Mouse (Mus musculus): Measurements from ENCODE around the gene Mylk. TPM values are rescaled to one million over a fixed set of nuclear protein-coding genes. Genes with fewer than 3 reads are reported as not detected.

Gene Mylk
- total RNA-seq, 2 experiments from 2014 or later: 34.0 to 36.3 TPM

- DNase-seq: no peak
Measured at GRCm38 (mm10) chr16:34902761-34903160, 157.8 kb downstream of the Mylk start.

GRCm38 (mm10) chr16:34904876-34905275 lies 159.9 kb downstream of the Mylk start:
- peak; percentile 53 to 61 for DNase-seq

DNA sequence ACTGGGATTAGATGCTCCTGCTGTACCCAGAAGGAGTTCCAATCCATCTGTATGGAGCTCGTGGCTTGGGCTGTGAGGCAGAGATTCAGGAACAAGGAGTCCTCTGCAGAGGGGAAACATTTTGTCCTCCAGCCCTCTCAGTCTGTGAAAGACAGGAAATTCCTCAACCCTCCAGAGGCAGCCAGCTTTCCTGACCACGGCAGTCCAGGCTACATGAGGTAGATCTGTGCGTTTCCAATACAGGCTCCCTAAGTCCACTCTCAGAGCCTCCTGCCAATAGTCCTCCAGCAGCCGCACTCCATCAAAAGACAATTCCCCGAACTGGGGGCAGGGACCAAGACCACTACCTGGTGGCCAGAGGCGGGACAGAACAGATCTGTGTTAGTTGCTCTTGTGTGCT lies 164.4 kb downstream of the Mylk start:
- DNase-seq: peak; percentile 79 to 93

- no peak for DNase-seq
Measured at GRCm38 (mm10) chr16:34917373-34917900, 172.4 kb downstream of the Mylk start.

DNA sequence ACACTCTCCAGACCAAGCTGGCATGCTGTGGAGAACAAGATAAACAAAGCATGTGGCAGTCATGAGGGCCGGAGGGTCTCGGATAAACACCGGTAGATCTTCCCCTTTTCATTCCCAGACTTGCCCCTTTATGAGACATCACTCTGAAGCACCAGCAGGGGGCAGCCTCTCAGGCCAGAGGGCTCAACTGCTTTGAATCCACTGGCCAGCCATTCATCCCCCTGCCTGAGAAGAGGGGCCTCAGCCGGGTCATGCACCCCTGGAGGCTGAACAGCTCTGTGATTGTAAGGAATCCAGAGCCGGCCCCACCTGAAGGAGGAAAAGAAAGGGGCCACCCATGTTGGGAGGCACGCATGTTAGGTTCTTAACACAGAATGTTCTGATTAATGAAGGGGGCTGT lies 175.2 kb downstream of the Mylk start:
- DNase-seq: peak; percentile 44 to 76

GRCm38 (mm10) chr16:34920868-34921267 lies 175.9 kb downstream of the Mylk start:
- DNase-seq: no peak

DNA sequence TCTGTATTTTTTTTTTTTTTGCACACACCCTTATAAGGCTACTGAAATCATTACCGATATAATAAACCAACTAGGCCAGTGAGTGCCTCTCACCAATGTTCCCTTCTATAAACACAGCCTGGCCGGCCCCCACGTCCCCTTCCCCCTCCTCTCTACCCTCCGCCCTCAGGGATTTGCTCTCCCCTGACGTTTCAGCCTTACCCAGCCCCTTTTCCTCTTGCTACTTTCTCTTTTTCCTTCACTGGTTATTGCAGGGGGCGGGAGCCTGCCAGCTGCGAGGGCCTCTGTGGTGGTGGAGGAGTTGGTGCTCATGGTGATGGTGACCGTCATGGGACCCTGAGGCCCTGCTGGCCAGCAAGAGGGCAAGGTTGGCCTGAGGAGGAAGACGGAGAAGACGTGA lies 176.3 kb downstream of the Mylk start:
- peak in 1 of 2 experiments; percentile 47 for DNase-seq

- no peak for DNase-seq
Measured at GRCm38 (mm10) chr16:34923630-34924029, 178.6 kb downstream of the Mylk start.

- DNase-seq: no peak
Measured at GRCm38 (mm10) chr16:34924324-34924723, 179.3 kb downstream of the Mylk start.

- peak; percentile 91 to 93 for DNase-seq
Measured at GRCm38 (mm10) chr16:34924937-34925618, 180.1 kb downstream of the Mylk start.

- peak in 1 of 2 experiments; percentile 26 for DNase-seq
Measured at GRCm38 (mm10) chr16:34926531-34927435, 181.8 kb downstream of the Mylk start.

GRCm38 (mm10) chr16:34929686-34930085 lies 184.7 kb downstream of the Mylk start:
- peak in 1 of 2 experiments; percentile 21 for DNase-seq

DNA sequence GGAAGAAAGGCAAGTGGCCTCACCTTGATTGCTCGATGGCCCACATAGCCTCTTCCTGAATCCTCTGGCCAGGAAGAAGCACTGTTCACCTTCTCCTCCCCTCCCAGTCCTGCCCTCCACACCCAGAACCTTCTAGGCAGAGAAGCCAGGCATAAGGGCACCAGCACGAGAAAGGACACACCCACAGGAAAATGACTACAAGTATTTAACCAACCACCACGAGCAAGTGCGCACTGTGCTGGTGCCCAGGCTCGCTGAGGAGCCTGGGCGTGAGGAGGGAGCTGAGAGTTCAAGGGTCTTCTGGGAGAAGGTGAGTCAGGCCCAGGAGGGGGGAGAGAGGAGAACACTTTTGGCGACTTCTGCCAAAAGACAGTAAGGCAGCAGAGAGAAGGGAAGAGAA lies 185.1 kb downstream of the Mylk start:
- DNase-seq: peak in 1 of 2 experiments; percentile 57

DNA sequence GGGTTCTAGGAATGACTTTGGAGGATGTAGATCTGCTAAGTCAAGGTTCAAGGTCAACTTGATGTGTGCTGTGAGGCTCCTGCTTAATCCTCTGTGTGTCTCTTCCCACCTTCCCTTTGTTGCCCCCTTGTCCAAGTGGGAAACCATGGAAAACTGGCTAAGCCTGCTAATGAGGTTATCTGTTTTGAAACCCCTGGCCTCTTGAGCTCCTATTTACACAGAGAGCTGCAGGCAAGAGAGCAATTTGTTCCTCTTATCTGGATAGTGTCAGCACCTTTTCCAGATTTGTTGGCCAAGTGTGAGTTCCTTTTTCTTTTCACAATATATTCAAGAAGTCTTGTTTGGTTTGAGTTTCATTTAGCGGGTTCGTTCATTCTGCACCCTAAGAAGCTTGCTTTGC lies 186.3 kb downstream of the Mylk start:
- DNase-seq: peak in 1 of 2 experiments; percentile 33

GRCm38 (mm10) chr16:34933173-34933572 lies 188.2 kb downstream of the Mylk start:
- no peak for DNase-seq

DNA sequence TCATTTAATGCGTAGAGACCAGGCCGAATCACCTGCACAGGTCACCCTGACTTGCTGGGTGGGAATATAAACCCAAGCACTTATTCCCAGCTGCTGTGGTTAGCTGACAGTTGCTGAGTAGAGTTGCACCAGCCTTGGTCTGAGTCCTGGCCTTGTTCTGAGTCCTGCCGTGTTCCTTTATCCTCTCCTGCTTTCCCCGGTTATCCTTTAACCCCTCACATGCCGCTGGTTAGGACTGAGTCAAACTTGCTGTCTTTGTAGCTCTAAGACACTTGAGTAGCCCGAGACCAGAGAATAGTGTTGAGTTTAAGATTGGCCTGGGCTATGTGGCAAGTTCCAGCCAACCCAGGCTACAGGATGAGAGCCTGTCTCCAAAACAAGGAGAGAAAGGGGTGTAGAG lies 189.5 kb downstream of the Mylk start:
- DNase-seq: no peak

- no peak for DNase-seq
Measured at GRCm38 (mm10) chr16:34935514-34936338, 190.7 kb downstream of the Mylk start.

GRCm38 (mm10) chr16:34936339-34936810 lies 191.4 kb downstream of the Mylk start:
- no peak for DNase-seq

- DNase-seq: peak; percentile 62 to 81
Measured at GRCm38 (mm10) chr16:34937611-34938010, 192.6 kb downstream of the Mylk start.

DNA sequence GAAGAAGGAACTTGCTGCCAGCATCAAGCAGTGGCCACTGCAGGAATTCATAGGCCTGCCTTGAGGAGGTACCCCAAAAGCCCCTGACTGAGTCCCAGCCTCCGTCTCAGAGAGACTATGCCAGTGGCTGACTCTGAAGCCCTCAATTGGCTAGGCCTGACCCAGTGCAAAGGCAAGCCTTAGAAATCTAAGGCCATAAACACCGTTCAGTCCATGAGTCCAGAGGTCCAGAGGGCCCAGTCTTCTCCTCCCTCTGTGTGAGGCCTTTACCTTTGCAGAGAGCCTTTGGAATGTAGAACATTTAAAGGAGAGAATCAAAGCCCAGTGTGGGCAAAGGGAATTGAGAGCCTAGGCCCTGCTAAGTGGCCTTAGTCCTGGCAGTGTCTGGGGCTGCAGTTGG lies 193.2 kb downstream of the Mylk start:
- no peak for DNase-seq

- DNase-seq: no peak
Measured at GRCm38 (mm10) chr16:34939951-34940350, 194.9 kb downstream of the Mylk start.

DNA sequence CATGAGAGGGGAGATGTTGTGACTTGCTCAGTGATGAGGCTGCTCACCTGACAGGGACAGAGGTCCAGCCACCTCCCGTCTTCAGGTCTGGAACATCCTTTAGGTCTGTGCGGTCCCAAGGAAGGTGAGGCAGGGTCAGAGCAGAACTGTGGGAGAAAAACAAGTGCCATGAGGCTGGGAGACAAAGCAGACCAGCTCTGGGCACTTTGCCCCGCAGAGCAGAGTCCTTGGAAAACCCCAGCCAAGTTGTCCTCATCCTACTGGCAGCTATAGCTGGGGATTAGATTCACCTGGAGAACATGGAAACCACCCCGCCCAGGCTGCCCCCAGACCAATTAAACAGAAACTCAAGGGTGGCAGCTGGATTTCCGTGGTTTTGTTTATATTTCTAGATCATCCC lies 195.4 kb downstream of the Mylk start:
- peak; percentile 47 to 52 for DNase-seq
